Mouse (Mus musculus) right cerebral cortex, postnatal 14 days (tissue): ENCODE results near the gene Srsf2.
A peak's percentile ranks its signal among the peaks of the same experiment; 100 is the strongest.

Source experiments
- DNase-seq: peaks from one replicate; pipeline ENCODE4 v3.0.0; 2022

Srsf2 gene

GRCm38 (mm10) chr11:116807938-116808606, 44.8 kb downstream of the Srsf2 start:
- peak; percentile 78 for DNase-seq

GRCm38 (mm10) chr11:116807526-116807925, 45.4 kb downstream of the Srsf2 start:
- DNase-seq = no peak

DNA sequence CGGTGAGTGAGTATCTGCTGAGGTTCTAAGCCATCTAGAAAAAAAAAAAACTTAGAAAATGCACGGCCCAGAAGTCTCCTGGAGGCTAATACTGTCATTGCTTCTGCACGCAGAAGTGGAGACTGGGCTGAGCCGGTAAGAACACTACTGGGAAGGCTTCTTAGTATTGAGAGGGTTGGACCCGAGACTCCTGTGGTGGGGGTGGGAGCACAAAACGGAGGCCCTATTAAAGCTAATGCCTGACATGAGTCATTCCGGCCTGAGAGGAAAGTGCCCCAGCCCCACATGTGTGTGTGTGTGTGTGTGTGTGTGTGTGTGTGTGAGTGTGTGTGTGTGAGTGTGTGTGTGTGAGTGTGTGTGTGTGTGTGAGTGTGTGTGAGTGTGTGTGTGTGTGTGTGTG, 45.8 kb downstream of the Srsf2 start:
- no peak for DNase-seq

DNA sequence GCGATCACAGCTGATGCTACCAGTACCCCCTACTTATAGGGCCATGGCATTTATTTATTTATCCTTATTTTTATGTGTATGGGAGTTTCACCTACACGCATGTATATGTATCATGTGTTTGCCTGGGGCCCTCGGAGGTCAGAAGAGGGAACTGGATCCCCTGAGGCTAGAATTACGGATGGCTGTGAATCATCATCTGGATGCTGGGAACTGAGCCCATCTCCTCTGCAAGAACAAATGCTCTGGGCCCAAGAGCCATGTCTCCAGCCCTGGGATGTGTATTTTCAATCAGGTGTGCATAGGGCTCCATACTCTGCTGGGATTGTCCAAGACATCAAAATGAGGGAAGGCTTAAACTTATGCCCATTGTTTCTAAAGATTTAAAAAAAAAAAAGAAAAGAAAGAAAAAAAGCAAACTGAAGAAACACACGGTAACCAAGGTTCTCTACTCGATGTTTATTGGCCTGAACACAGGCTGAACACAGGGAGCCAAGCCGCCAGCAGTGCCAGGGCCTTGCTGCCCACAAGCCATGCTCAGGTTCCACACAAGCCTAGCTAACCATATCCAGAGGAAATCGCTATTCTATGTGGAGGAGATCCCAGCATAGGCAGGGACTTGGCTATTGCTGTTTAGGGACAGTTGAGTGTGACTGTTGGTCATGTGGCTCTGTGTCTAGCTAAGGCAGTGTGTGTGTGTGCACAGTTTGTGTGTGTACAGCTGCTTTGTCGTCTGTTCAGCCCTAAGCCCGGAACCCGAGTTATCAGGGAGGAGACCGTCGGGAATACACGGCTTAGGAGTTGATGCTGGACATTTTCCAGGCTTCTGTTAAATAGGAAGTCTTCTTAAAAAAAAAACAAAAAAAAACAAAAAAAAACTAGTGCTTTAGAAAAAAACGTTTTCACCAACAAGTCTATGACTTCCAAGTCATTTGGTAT, 46.5 kb downstream of the Srsf2 start:
- DNase-seq = no peak

- no peak for DNase-seq
These were observed 50.2 kb downstream of the Srsf2 start for GRCm38 (mm10) chr11:116802709-116803108.

- no peak for DNase-seq
These were observed 51.8 kb downstream of the Srsf2 start for GRCm38 (mm10) chr11:116801106-116801505.
